Mouse (Mus musculus): ENCODE data around the gene Mios. TPM values are rescaled to one million over a fixed set of nuclear protein-coding genes. Genes with fewer than 3 reads are reported as not detected.

The Mios gene
- total and polyA plus RNA-seq, 3 experiments: 23.7 to 27.7 (median 24.1) TPM

DNA sequence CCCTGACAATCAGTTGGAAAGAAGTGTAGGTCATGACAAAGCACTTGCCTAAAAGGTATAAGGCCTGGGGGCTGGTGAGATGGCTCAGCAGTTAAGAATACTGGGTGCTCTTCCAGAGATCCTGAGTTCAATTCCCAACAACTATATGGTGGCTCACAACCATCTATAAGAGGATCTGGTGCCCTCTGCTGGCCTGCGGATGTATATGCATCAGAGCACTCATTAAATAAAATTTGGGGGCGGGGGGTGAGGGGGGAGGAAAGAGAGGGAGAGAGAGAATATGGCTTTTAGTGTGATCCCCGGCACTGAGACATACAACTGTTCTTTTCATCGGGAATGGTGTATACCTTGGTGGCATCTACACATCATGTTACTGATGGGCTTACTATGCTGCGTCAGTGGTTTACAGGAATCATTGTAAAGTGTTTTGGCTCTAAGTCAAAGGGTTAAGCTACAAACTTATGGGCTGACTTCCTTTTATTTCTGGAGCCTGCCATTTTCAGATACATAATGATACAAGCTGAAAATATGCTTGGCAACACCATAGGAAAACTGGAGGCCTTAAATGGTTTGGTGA lies 69.5 kb downstream of the Mios start:
- peaks cover 4% of the 10 kb centered on the region for H3K9me3 ChIP-seq (replicated peaks; ENCODE audit: low read length)
- in situ Hi-C loops (cut with MboI; ENCODE audit: low pct_ligation_motif_present, low pct_unique_long_range_greater_than_20kb, low sequenced_read_pairs): loop anchor here (25.0 kb wide), 1 partner anchor 409 kb away; no protein-coding TSS in a partner anchor
- no peak overlapping the region for H3K27ac ChIP-seq (ENCODE audit: insufficient read depth, low read depth)
- no peak overlapping the region for H3K4me2 ChIP-seq (ENCODE audit: insufficient read depth, low read depth, poor library complexity, severe bottlenecking)
- H3K4me3 ChIP-seq (replicated peaks in 1 of 3; ENCODE audit: low read depth in 2 of 3, low read length in 2 of 3, poor library complexity in 1 of 3): no peak overlapping the region
- dilution Hi-C loops (cut with MboI; ENCODE audit: extremely low pct_ligation_motif_present, extremely low pct_unique_long_range_greater_than_20kb, low sequenced_read_pairs): no loop called here
- H3K9ac ChIP-seq (ENCODE audit: insufficient read depth, low read depth): no peak overlapping the region
- H3K79me2 ChIP-seq (replicated peaks; ENCODE audit: control insufficient read depth, extremely low read depth, insufficient read depth, poor library complexity, severe bottlenecking): no peaks in the 10 kb centered on the region
- peak; percentile 31 for DNase-seq (ENCODE audit: extremely low read depth)
- peak; percentile 29 to 55; a peak in 3 of 4 replicates for TF ChIP-seq CTCF (conservative IDR thresholded peaks at IDR 0.05 in 1 of 2, IDR thresholded peaks at IDR 0.05 in 1 of 2; ENCODE audit: low read depth in 2 of 2, low read length in 2 of 2)
- TF ChIP-seq MEF2A (IDR thresholded peaks at IDR 0.05; ENCODE audit: borderline replicate concordance, low read depth, low read length): no peak
- peak; percentile 67; the same call in 1 of the 2 replicates for TF ChIP-seq MAFK (IDR thresholded peaks at IDR 0.05; ENCODE audit: insufficient replicate concordance, low read length)
- TF ChIP-seq GABPA (IDR thresholded peaks at IDR 0.05; ENCODE audit: insufficient replicate concordance, low read depth, low read length): no peak
- no peak for TF ChIP-seq USF1 (IDR thresholded peaks at IDR 0.05; ENCODE audit: low read depth, low read length)
- TF ChIP-seq SMC3 (IDR thresholded peaks at IDR 0.05; ENCODE audit: low read depth, low read length): peak; percentile 33; the same call in 1 of the 2 replicates
- peaks cover 0 to 22% of the 10 kb centered on the region in 2 experiments; a peak in 2 of 4 replicates for H3K4me1 ChIP-seq (ENCODE audit: control insufficient read depth in 1 of 2, insufficient read depth in 2 of 2)
- H3K36me3 ChIP-seq (replicated peaks in 1 of 2; ENCODE audit: control insufficient read depth in 1 of 2, insufficient read depth in 1 of 2, low read length in 1 of 2): peaks cover 7 to 15% of the 10 kb centered on the region in 2 experiments
- H3K27me3 ChIP-seq (replicated peaks): no peaks in the 10 kb centered on the region

DNA sequence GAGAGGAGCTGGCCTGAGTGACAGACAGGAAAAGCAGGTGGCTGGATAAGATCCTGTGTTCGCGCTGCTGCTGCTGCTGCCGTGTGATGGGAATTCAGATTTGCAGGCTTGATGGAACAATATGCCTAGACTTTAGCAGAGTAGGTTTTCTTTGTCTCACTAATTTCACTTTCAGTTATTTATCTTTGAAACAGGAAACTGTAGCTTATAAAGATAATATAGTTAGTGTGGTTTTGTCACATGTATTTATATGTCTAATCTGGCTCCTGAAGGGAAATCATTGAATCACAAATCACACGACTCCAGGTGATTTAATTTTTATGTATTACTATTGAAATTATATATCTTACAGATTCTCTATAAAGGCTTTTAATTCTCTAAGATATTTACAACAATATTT lies 74.2 kb downstream of the Mios start:
- Histone ChIP-seq H3K9me3 (replicated peaks; ENCODE audit: low read length) (peaks cover 4% of the 10 kb centered on the region), H3K9ac (ENCODE audit: insufficient read depth, low read depth) (no peak overlapping the region), H3K79me2 (replicated peaks; ENCODE audit: control insufficient read depth, extremely low read depth, insufficient read depth, poor library complexity, severe bottlenecking) (peaks cover 3% of the 10 kb centered on the region), H3K36me3 (replicated peaks in 1 of 2; ENCODE audit: control insufficient read depth in 1 of 2, insufficient read depth in 1 of 2, low read length in 1 of 2) (peaks cover 7 to 26% of the 10 kb centered on the region in 2 experiments), H3K27ac (ENCODE audit: insufficient read depth, low read depth) (no peak overlapping the region), H3K27me3 (replicated peaks) (no peaks in the 10 kb centered on the region), H3K4me2 (ENCODE audit: insufficient read depth, low read depth, poor library complexity, severe bottlenecking) (no peak overlapping the region), H3K4me1 (ENCODE audit: control insufficient read depth in 1 of 2, insufficient read depth in 2 of 2) (peaks cover 2 to 26% of the 10 kb centered on the region in 2 experiments; a peak in 3 of 4 replicates), H3K4me3 (replicated peaks in 1 of 3; ENCODE audit: low read depth in 2 of 3, low read length in 2 of 3, poor library complexity in 1 of 3) (no peak overlapping the region)
- DNase-seq (ENCODE audit: extremely low read depth): no peak
- TF ChIP-seq CTCF (conservative IDR thresholded peaks at IDR 0.05 in 1 of 2, IDR thresholded peaks at IDR 0.05 in 1 of 2; ENCODE audit: low read depth in 2 of 2, low read length in 2 of 2) (no peak), JUN (IDR thresholded peaks at IDR 0.05; ENCODE audit: insufficient read depth, low read depth, low read length) (no peak), MAX (IDR thresholded peaks at IDR 0.05; ENCODE audit: low read length) (no peak), CHD2 (IDR thresholded peaks at IDR 0.05; ENCODE audit: low read length) (no peak)
- in situ Hi-C loops (cut with MboI; ENCODE audit: low pct_ligation_motif_present, low pct_unique_long_range_greater_than_20kb, low sequenced_read_pairs): loop anchor here (25.0 kb wide), 1 partner anchor 404 kb away; no protein-coding TSS in a partner anchor
- dilution Hi-C loops (cut with MboI; ENCODE audit: extremely low pct_ligation_motif_present, extremely low pct_unique_long_range_greater_than_20kb, low sequenced_read_pairs): no loop called here

DNA sequence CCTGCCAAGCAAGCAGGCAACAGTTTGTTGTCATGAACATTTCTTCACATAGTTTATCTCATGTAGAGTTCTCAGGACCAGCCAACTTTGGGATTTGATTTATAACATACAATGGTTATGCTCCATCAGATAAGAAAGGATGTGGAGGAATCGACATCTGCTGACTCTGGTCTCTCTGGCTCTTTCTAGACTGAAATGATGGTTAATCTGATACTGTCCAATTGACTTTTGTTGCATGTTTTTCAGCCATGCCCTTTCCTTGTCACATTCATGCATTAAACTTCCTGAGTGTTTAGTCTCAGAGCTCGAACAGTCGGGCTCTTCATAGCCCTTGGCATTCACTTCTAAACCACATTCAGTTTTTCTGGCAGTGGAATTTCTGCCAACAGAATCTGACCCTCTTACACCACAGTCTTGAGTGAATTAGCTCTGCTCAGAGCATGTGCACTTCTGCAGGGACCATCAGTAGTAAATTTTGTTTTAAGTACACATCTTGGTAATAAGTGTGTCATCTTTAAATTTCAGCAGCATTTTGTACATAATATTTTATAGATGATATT lies 76.5 kb downstream of the Mios start:
- Histone ChIP-seq H3K4me2 (ENCODE audit: insufficient read depth, low read depth, poor library complexity, severe bottlenecking) (no peak overlapping the region), H3K79me2 (replicated peaks; ENCODE audit: control insufficient read depth, extremely low read depth, insufficient read depth, poor library complexity, severe bottlenecking) (peaks cover 3% of the 10 kb centered on the region), H3K36me3 (replicated peaks in 1 of 2; ENCODE audit: control insufficient read depth in 1 of 2, insufficient read depth in 1 of 2, low read length in 1 of 2) (peaks cover 0 to 13% of the 10 kb centered on the region in 2 experiments), H3K9ac (ENCODE audit: insufficient read depth, low read depth) (no peak overlapping the region), H3K27me3 (replicated peaks) (no peaks in the 10 kb centered on the region), H3K27ac (ENCODE audit: insufficient read depth, low read depth) (no peak overlapping the region), H3K4me1 (ENCODE audit: control insufficient read depth in 1 of 2, insufficient read depth in 2 of 2) (peaks cover 12 to 44% of the 10 kb centered on the region in 2 experiments), H3K9me3 (replicated peaks; ENCODE audit: low read length) (no peaks in the 10 kb centered on the region), H3K4me3 (replicated peaks in 1 of 3; ENCODE audit: low read depth in 2 of 3, low read length in 2 of 3, poor library complexity in 1 of 3) (no peak overlapping the region)
- dilution Hi-C loops (cut with MboI; ENCODE audit: extremely low pct_ligation_motif_present, extremely low pct_unique_long_range_greater_than_20kb, low sequenced_read_pairs) (no loop called here), in situ Hi-C loops (cut with MboI; ENCODE audit: low pct_ligation_motif_present, low pct_unique_long_range_greater_than_20kb, low sequenced_read_pairs) (loop anchor here (25.0 kb wide), 1 partner anchor 402 kb away; no protein-coding TSS in a partner anchor)
- no peak for DNase-seq (ENCODE audit: extremely low read depth)
- TF ChIP-seq MAFK (IDR thresholded peaks at IDR 0.05; ENCODE audit: insufficient replicate concordance, low read length): no peak

Other genes starting within 250 kb of the Mios start
- not detected in 2 replicates for gene Col28a1, start 16.6 kb upstream of the Mios start, total RNA-seq (2012; rRNA removed)
- not detected in 2 replicates for gene Col28a1, start 16.6 kb upstream of the Mios start, total RNA-seq (2014; rRNA removed)
- not detected in 2 replicates for gene Col28a1, start 16.6 kb upstream of the Mios start, polyA plus RNA-seq (2012; ENCODE audit: insufficient read length, low read depth)
- gene Rpa3, start 50.0 kb downstream of the Mios start, total RNA-seq (2012; rRNA removed): 72.1 and 74.0 TPM in 2 replicates
- gene Rpa3, start 50.0 kb downstream of the Mios start, total RNA-seq (2014; rRNA removed): 264 and 276 TPM in 2 replicates
- 98.3 and 107 TPM in 2 replicates for gene Rpa3, start 50.0 kb downstream of the Mios start, polyA plus RNA-seq (2012; ENCODE audit: insufficient read length, low read depth)
- 10.0 and 11.5 TPM in 2 replicates for gene Umad1, start 50.1 kb downstream of the Mios start, total RNA-seq (2012; rRNA removed)
- 17.5 and 17.7 TPM in 2 replicates for gene Umad1, start 50.1 kb downstream of the Mios start, total RNA-seq (2014; rRNA removed)
- gene Umad1, start 50.1 kb downstream of the Mios start, polyA plus RNA-seq (2012; ENCODE audit: insufficient read length, low read depth): 7.6 and 8.5 TPM in 2 replicates
- 2.4 and 2.7 TPM in 2 replicates for gene Gm45062, start 50.2 kb downstream of the Mios start, total RNA-seq (2012; rRNA removed)
- gene Gm45062, start 50.2 kb downstream of the Mios start, total RNA-seq (2014; rRNA removed): 3.2 and 3.3 TPM in 2 replicates
- 4.1 and 4.4 TPM in 2 replicates for gene Gm45062, start 50.2 kb downstream of the Mios start, polyA plus RNA-seq (2012; ENCODE audit: insufficient read length, low read depth)